In genomic region chr3:60501561-60502151, GRCm38 (mm10) we compare ENCODE assay signal across 8 mouse cellular contexts. TPM values are rescaled to one million over a fixed set of nuclear protein-coding genes. Genes with fewer than 3 reads are reported as not detected.
DNase-seq lines count a peak whose midpoint lies in the region; ATAC-seq lines count a peak whose summit lies in the region.

No protein-coding gene starts in this region.

- under 1% methylated on average over 29 of the region's 29 CpGs for WGBS in heart, embryonic 14.5 days

- peaks cover 77% of the 10 kb centered on the region for H3K4me1 ChIP-seq in erythroblast, embryonic 14.5 days (ENCODE audit: control insufficient read depth)
- H3K4me1 ChIP-seq in heart, embryonic 14.5 days (ENCODE audit: control insufficient read depth in 2 of 2, insufficient read depth in 2 of 2, low read length in 2 of 2): peaks cover 8 to 41% of the 10 kb centered on the region in 2 experiments

- H3K27ac ChIP-seq in heart, embryonic 14.5 days (replicated peaks in 1 of 2; ENCODE audit: control insufficient read depth in 1 of 2, insufficient read depth in 1 of 2, low read depth in 2 of 2, low read length in 2 of 2): peak overlapping the region; percentile 91 to 100

- no peaks in the 10 kb centered on the region for H3K9me3 ChIP-seq in erythroblast, embryonic 14.5 days (ENCODE audit: control insufficient read depth, low read length)
- no peaks in the 10 kb centered on the region for H3K9me3 ChIP-seq in heart, embryonic 14.5 days (ENCODE audit: control insufficient read depth, low read length)

- peak overlapping the region; percentile 88 for H3K4me2 ChIP-seq in heart, embryonic 14.5 days (ENCODE audit: low read length)

- H3K4me3 ChIP-seq in erythroblast, embryonic 14.5 days (replicated peaks): peak overlapping the region; percentile 97
- peak overlapping the region; percentile 81 to 88 for H3K4me3 ChIP-seq in heart, embryonic 14.5 days (ENCODE audit: control insufficient read depth in 1 of 2, insufficient read depth in 1 of 2, low read depth in 1 of 2, low read length in 2 of 2)

- no peaks in the 10 kb centered on the region for H3K27me3 ChIP-seq in erythroblast, embryonic 14.5 days (ENCODE audit: control insufficient read depth)
- H3K27me3 ChIP-seq in heart, embryonic 14.5 days (ENCODE audit: control insufficient read depth, insufficient read depth, low read length): no peaks in the 10 kb centered on the region

- DNase-seq in gastrocnemius, adult 18-20 months (ENCODE audit: low spot score): peak; percentile 82
- DNase-seq in gastrocnemius, postnatal 10 days: no peak
- peak; percentile 74 for DNase-seq in adrenal gland, postnatal 14 days
- DNase-seq in kidney, postnatal 25 days: peak; percentile 67 to 83
- DNase-seq in lung, postnatal 10 days: peak; percentile 80
- peak; percentile 53 for DNase-seq in retina, embryonic 14.5 days (ENCODE audit: low spot score)

- peak overlapping the region; percentile 98 for H3K9ac ChIP-seq in heart, embryonic 14.5 days (ENCODE audit: low read length)

- ATAC-seq in heart, embryonic 14.5 days (ENCODE audit: insufficient number of reproducible peaks, insufficient read depth, low FRiP score, low read depth): peak; percentile 72

- peaks cover 11% of the 10 kb centered on the region for H3K36me3 ChIP-seq in erythroblast, embryonic 14.5 days (ENCODE audit: control insufficient read depth)
- no peaks in the 10 kb centered on the region for H3K36me3 ChIP-seq in heart, embryonic 14.5 days (ENCODE audit: control insufficient read depth, insufficient read depth, low read length)

RNA-seq across cellular contexts. Expression of gene Mbnl1, which starts 29.0 kb away (rescaled TPM):
- 100 to 1,000 TPM; 501 to 534 TPM for total RNA-seq in gastrocnemius, adult 18-20 months (2021)
- total RNA-seq in gastrocnemius, postnatal 10 days (2021): 100 to 1,000 TPM; 234 to 262 TPM
- 355 and 386 TPM in 2 replicates for total RNA-seq in adrenal gland, postnatal 14 days (2021)
- polyA plus RNA-seq in erythroblast, embryonic 14.5 days (2012): 1.3 and 1.6 TPM in 2 replicates
- polyA plus RNA-seq in heart, embryonic 14.5 days (2014; fragmentation: Nextera tagmentation; extraction: Ambion mirVana): 92.7 and 93.2 TPM in 2 replicates
